ENCODE assay signal across 9 mouse cellular contexts in the genomic region with DNA sequence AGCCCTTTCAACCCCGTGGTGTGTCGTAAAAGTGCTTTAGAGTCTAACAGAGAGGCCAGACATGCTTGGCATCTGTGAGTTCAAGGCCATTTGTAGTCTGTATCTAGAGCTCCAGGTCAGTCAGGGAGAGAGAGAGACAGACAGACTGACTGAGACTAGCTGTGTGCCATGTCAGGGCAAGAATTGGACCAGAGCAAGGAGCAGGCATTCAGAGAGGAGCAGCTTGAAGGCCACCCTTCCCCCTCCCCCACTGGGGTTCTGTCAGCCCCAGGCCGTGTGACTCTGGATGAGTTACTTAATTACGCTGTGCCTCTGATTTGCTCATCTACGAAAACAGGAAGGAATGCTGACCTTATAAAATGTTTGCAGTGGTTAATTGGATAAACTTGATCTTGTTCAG. TPM values are rescaled to one million over a fixed set of nuclear protein-coding genes. Genes with fewer than 3 reads are reported as not detected.
DNase-seq lines count a peak whose midpoint lies in the region; ATAC-seq lines count a peak whose summit lies in the region.
"Had no signal": no experiment of that assay in that cellular context is flagged by ENCODE, and none has a peak within 500 bp of the region (broad histone marks: within the 10 kb centered on the region; RNA-seq: fewer than 3 reads in every experiment).

No protein-coding gene starts in this region.

- peaks cover 71% of the 10 kb centered on the region for H3K4me1 ChIP-seq in midbrain, embryonic 10.5 days
- 0 out of 2 replicates have a peak, but pooled peaks cover 2% of the 10 kb centered on the region for H3K4me1 ChIP-seq in midbrain, embryonic 11.5 days (ENCODE audit: control insufficient read depth, insufficient read depth, low read length)

- H3K36me3 ChIP-seq in midbrain, embryonic 10.5 days = peaks cover 6% of the 10 kb centered on the region; the same call in 1 of the 2 replicates
- no peaks in the 10 kb centered on the region for H3K36me3 ChIP-seq in midbrain, embryonic 11.5 days (ENCODE audit: control insufficient read depth, insufficient read depth, low read length)

- WGBS in midbrain, embryonic 10.5 days = 85% methylated on average over 5 of the region's 5 CpGs
- WGBS in midbrain, embryonic 11.5 days = 83% methylated on average over 5 of the region's 5 CpGs

- no peak for ATAC-seq in midbrain, embryonic 11.5 days (ENCODE audit: low FRiP score)
- no peak for ATAC-seq in megakaryocyte-erythroid progenitor cell, adult 5-6 weeks (replicated peaks; ENCODE audit: low FRiP score, low TSS enrichment, poor library complexity, severe bottlenecking)

- no peak overlapping the region for H3K4me2 ChIP-seq in midbrain, embryonic 11.5 days

- H3K9ac ChIP-seq in midbrain, embryonic 11.5 days (ENCODE audit: low read length) = no peak overlapping the region

- H3K9me3 ChIP-seq in midbrain, embryonic 10.5 days (replicated peaks) = no peaks in the 10 kb centered on the region
- no peaks in the 10 kb centered on the region for H3K9me3 ChIP-seq in midbrain, embryonic 11.5 days (ENCODE audit: control insufficient read depth, low read length)

- H3K4me3 ChIP-seq in midbrain, embryonic 10.5 days = no peak overlapping the region
- no peak overlapping the region for H3K4me3 ChIP-seq in midbrain, embryonic 11.5 days (ENCODE audit: low read depth, low read length)

- H3K27me3 ChIP-seq in midbrain, embryonic 10.5 days (ENCODE audit: low read depth, poor library complexity, severe bottlenecking) = no peaks in the 10 kb centered on the region
- no peaks in the 10 kb centered on the region for H3K27me3 ChIP-seq in midbrain, embryonic 11.5 days (ENCODE audit: control insufficient read depth, insufficient read depth, low read length)

- peak overlapping the region; percentile 49; the same call in 1 of the 2 replicates for H3K27ac ChIP-seq in midbrain, embryonic 10.5 days (replicated peaks)
- no peak overlapping the region for H3K27ac ChIP-seq in midbrain, embryonic 11.5 days (ENCODE audit: low read depth, low read length)

- peak; percentile 75 to 77 for DNase-seq in cerebellum, postnatal 10 days
- no peak for DNase-seq in cerebellum, adult 18-20 months
- DNase-seq in midbrain, embryonic 10.5 days (ENCODE audit: low spot score) = no peak
- no peak for DNase-seq in midbrain, embryonic 11.5 days (ENCODE audit: low spot score, missing footprints)
- peak; percentile 67 for DNase-seq in kidney, postnatal 14 days
- no peak for DNase-seq in thymus, postnatal 0 days (ENCODE audit: low spot score)
- DNase-seq in spleen, postnatal 4 days (ENCODE audit: low spot score in 2 of 2) = no peak
- DNase-seq: gastrocnemius, postnatal 25 days had no signal

RNA-seq across cellular contexts. Expression of gene Ccdc12, which starts 26.0 kb away (rescaled TPM):
- polyA plus RNA-seq in midbrain, embryonic 10.5 days (2016; fragmentation: Nextera tagmentation; extraction: Ambion mirVana) = 176 and 189 TPM in 2 replicates
- polyA plus RNA-seq in midbrain, embryonic 11.5 days (2014; fragmentation: Nextera tagmentation; extraction: Ambion mirVana) = 135 and 144 TPM in 2 replicates
- 210 and 226 TPM in 2 replicates for polyA plus RNA-seq in thymus, postnatal 0 days (2015; fragmentation: Nextera tagmentation; extraction: Ambion mirVana)
- total RNA-seq in megakaryocyte-erythroid progenitor cell, adult 5-6 weeks (2014; fragmentation: Nextera tagmentation) = 92.6 and 110 TPM in 2 replicates
- 70.8 and 132 TPM in 2 replicates for total RNA-seq in megakaryocyte-erythroid progenitor cell, adult 5-6 weeks (2017)

RNA-seq across cellular contexts. Expression of gene Nbeal2, which starts 28.3 kb away (rescaled TPM):
- polyA plus RNA-seq in midbrain, embryonic 10.5 days (2016; fragmentation: Nextera tagmentation; extraction: Ambion mirVana) = 1.3 and 1.4 TPM in 2 replicates
- polyA plus RNA-seq in midbrain, embryonic 11.5 days (2014; fragmentation: Nextera tagmentation; extraction: Ambion mirVana) = 1.1 and 1.6 TPM in 2 replicates
- polyA plus RNA-seq in thymus, postnatal 0 days (2015; fragmentation: Nextera tagmentation; extraction: Ambion mirVana) = 15.7 and 19.1 TPM in 2 replicates
- total RNA-seq in megakaryocyte-erythroid progenitor cell, adult 5-6 weeks (2014; fragmentation: Nextera tagmentation) = 9.1 and 11.9 TPM in 2 replicates
- total RNA-seq in megakaryocyte-erythroid progenitor cell, adult 5-6 weeks (2017) = 3.7 and 6.8 TPM in 2 replicates

RNA-seq across cellular contexts. Expression of gene Nradd, which starts 58.0 kb away (rescaled TPM):
- polyA plus RNA-seq in midbrain, embryonic 10.5 days (2016; fragmentation: Nextera tagmentation; extraction: Ambion mirVana) = 36.8 and 45.4 TPM in 2 replicates
- 20.7 and 22.8 TPM in 2 replicates for polyA plus RNA-seq in midbrain, embryonic 11.5 days (2014; fragmentation: Nextera tagmentation; extraction: Ambion mirVana)
- polyA plus RNA-seq in thymus, postnatal 0 days (2015; fragmentation: Nextera tagmentation; extraction: Ambion mirVana) = 4.3 and 5.3 TPM in 2 replicates
- 2.1 TPM in 1 of 2 replicates, not detected in the other for total RNA-seq in megakaryocyte-erythroid progenitor cell, adult 5-6 weeks (2014; fragmentation: Nextera tagmentation)
- 0.14 and 2.8 TPM in 2 replicates for total RNA-seq in megakaryocyte-erythroid progenitor cell, adult 5-6 weeks (2017)

RNA-seq across cellular contexts. Expression of gene Myl3, which starts 59.4 kb away (rescaled TPM):
- polyA plus RNA-seq in midbrain, embryonic 10.5 days (2016; fragmentation: Nextera tagmentation; extraction: Ambion mirVana) = 0.36 and 0.51 TPM in 2 replicates
- 0.48 and 0.63 TPM in 2 replicates for polyA plus RNA-seq in midbrain, embryonic 11.5 days (2014; fragmentation: Nextera tagmentation; extraction: Ambion mirVana)
- polyA plus RNA-seq in thymus, postnatal 0 days (2015; fragmentation: Nextera tagmentation; extraction: Ambion mirVana) = 0.94 and 1.4 TPM in 2 replicates
- not detected in 2 replicates for total RNA-seq in megakaryocyte-erythroid progenitor cell, adult 5-6 weeks (2014; fragmentation: Nextera tagmentation)
- not detected in 2 replicates for total RNA-seq in megakaryocyte-erythroid progenitor cell, adult 5-6 weeks (2017)

Comparison
In these comparisons a context has a peak if more than half of its experiments do, and no peak if none do; other contexts are left out.
1. DNase-seq: peak in cerebellum, postnatal 10 days (2 of 2) and kidney, postnatal 14 days (single experiment); none in cerebellum, adult 18-20 months (0 of 2), midbrain, embryonic 10.5 days (single experiment), midbrain, embryonic 11.5 days (single experiment), thymus, postnatal 0 days (single experiment) and spleen, postnatal 4 days (0 of 2).